Mouse (Mus musculus): ENCODE measurements around the gene Arid1b.

Arid1b gene

GRCm38 (mm10) chr17:5057286-5057685 lies 63.2 kb downstream of the Arid1b start:
- no peak for DNase-seq (ENCODE audit: inconsistent ontology term)

GRCm38 (mm10) chr17:5057944-5058720 lies 64.0 kb downstream of the Arid1b start:
- peak; percentile 58 for DNase-seq (ENCODE audit: inconsistent ontology term)

- DNase-seq (ENCODE audit: inconsistent ontology term), result no peak
Observed at GRCm38 (mm10) chr17:5059092-5059601, 65.0 kb downstream of the Arid1b start.

- no peak for DNase-seq (ENCODE audit: inconsistent ontology term)
Observed at GRCm38 (mm10) chr17:5060515-5061084, 66.5 kb downstream of the Arid1b start.

GRCm38 (mm10) chr17:5061183-5061582 lies 67.1 kb downstream of the Arid1b start:
- no peak for DNase-seq (ENCODE audit: inconsistent ontology term)

GRCm38 (mm10) chr17:5061593-5061992 lies 67.5 kb downstream of the Arid1b start:
- DNase-seq (ENCODE audit: inconsistent ontology term), result no peak

- DNase-seq (ENCODE audit: inconsistent ontology term), result no peak
Observed at GRCm38 (mm10) chr17:5063471-5064176, 69.5 kb downstream of the Arid1b start.

GRCm38 (mm10) chr17:5064777-5065176 lies 70.6 kb downstream of the Arid1b start:
- no peak for DNase-seq (ENCODE audit: inconsistent ontology term)

GRCm38 (mm10) chr17:5065270-5065669 lies 71.1 kb downstream of the Arid1b start:
- DNase-seq (ENCODE audit: inconsistent ontology term), result no peak

- DNase-seq (ENCODE audit: inconsistent ontology term), result no peak
Observed at GRCm38 (mm10) chr17:5066835-5067234, 72.7 kb downstream of the Arid1b start.

- DNase-seq (ENCODE audit: inconsistent ontology term), result no peak
Observed at GRCm38 (mm10) chr17:5067264-5067663, 73.1 kb downstream of the Arid1b start.

- no peak for DNase-seq (ENCODE audit: inconsistent ontology term)
Observed at GRCm38 (mm10) chr17:5070399-5070798, 76.3 kb downstream of the Arid1b start.

- DNase-seq (ENCODE audit: inconsistent ontology term), result no peak
Observed at GRCm38 (mm10) chr17:5072539-5072938, 78.4 kb downstream of the Arid1b start.

- DNase-seq (ENCODE audit: inconsistent ontology term), result no peak
Observed at GRCm38 (mm10) chr17:5074752-5075506, 80.8 kb downstream of the Arid1b start.

GRCm38 (mm10) chr17:5077996-5078395 lies 83.9 kb downstream of the Arid1b start:
- no peak for DNase-seq (ENCODE audit: inconsistent ontology term)

- no peak for DNase-seq (ENCODE audit: inconsistent ontology term)
Observed at GRCm38 (mm10) chr17:5078576-5078975, 84.4 kb downstream of the Arid1b start.

- DNase-seq (ENCODE audit: inconsistent ontology term), result no peak
Observed at GRCm38 (mm10) chr17:5080884-5081419, 86.8 kb downstream of the Arid1b start.

- no peak for DNase-seq (ENCODE audit: inconsistent ontology term)
Observed at GRCm38 (mm10) chr17:5082274-5082673, 88.1 kb downstream of the Arid1b start.

- DNase-seq (ENCODE audit: inconsistent ontology term), result no peak
Observed at GRCm38 (mm10) chr17:5083497-5083896, 89.4 kb downstream of the Arid1b start.

GRCm38 (mm10) chr17:5084139-5084538 lies 90.0 kb downstream of the Arid1b start:
- no peak for DNase-seq (ENCODE audit: inconsistent ontology term)

- DNase-seq (ENCODE audit: inconsistent ontology term), result no peak
Observed at GRCm38 (mm10) chr17:5085004-5085403, 90.9 kb downstream of the Arid1b start.

- DNase-seq (ENCODE audit: inconsistent ontology term), result no peak
Observed at GRCm38 (mm10) chr17:5085942-5086341, 91.8 kb downstream of the Arid1b start.

All from Muller cell, postnatal 12 days (primary cell).